Mouse (Mus musculus): Measurements from ENCODE around the gene Abcc1. TPM values are rescaled to one million over a fixed set of nuclear protein-coding genes. Genes with fewer than 3 reads are reported as not detected.

Abcc1 gene
- polyA plus RNA-seq, 2 experiments from 2014 or later = 20.8 to 40.1 TPM

Other genes starting within 250 kb of the Abcc1 start
- 100 to 1,000 TPM in 1 of 2 experiments, 10 to 100 TPM in 1; 83.0 to 129 TPM for gene Nde1, start 198.3 kb upstream of the Abcc1 start, polyA plus RNA-seq (2017; shearing (Covaris generic))
- 10 to 100 TPM; 24.5 to 30.0 TPM for gene Marf1, start 198.2 kb upstream of the Abcc1 start, polyA plus RNA-seq (2017; shearing (Covaris generic))
- not detected for gene Myh11, start 70.2 kb upstream of the Abcc1 start, polyA plus RNA-seq (2017; shearing (Covaris generic))
- 100 to 1,000 TPM; 103 to 131 TPM for gene Fopnl, start 44.2 kb upstream of the Abcc1 start, polyA plus RNA-seq (2017; shearing (Covaris generic))
- not detected for gene A630010A05Rik, start 200.8 kb downstream of the Abcc1 start, polyA plus RNA-seq (2017; shearing (Covaris generic))

All from CD4-positive, CD25-positive, alpha-beta regulatory T cell, adult 4 months (primary cell).